Mouse (Mus musculus) fat pad, adult 2 months (tissue): Measurements from ENCODE around the gene Shroom3.
A peak's percentile ranks its signal among the peaks of the same experiment; 100 is the strongest.

Experiments used
- DNase-seq: peaks from one replicate; pipeline ENCODE4 v3.0.0-alpha.2; 2011; ENCODE audit warnings: low read depth, low spot score; ENCODE audit errors: extremely low read depth

Gene Shroom3

GRCm38 (mm10) chr5:92954827-92955475, 271.7 kb downstream of the Shroom3 start:
- no peak for DNase-seq

- DNase-seq = no peak
These were observed 276.1 kb downstream of the Shroom3 start for GRCm38 (mm10) chr5:92959287-92959686.

- DNase-seq = no peak
These were observed 276.5 kb downstream of the Shroom3 start for GRCm38 (mm10) chr5:92959708-92960107.

GRCm38 (mm10) chr5:92961353-92961752, 278.1 kb downstream of the Shroom3 start:
- no peak for DNase-seq

GRCm38 (mm10) chr5:92961770-92962231, 278.6 kb downstream of the Shroom3 start:
- DNase-seq = no peak

DNA sequence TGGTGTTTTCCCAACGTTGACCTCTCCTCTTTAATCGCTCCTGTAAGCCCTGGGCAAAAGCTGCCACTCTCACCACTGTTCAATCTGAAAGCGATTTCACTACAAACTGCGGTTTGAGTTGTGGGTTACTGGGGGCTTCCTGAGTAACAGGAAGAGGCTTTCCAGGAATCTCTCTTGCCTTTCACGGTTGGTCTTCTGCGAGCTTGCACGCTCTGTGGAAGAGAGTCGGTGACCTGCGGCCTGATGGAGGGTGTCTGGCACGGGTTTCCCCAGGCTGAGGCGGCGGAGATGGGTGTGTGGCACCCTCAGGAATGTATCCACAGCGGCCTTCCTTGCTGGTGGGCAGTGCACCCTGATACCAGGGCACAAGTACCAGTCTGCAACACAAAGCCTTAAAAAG, 281.5 kb downstream of the Shroom3 start:
- no peak for DNase-seq

DNA sequence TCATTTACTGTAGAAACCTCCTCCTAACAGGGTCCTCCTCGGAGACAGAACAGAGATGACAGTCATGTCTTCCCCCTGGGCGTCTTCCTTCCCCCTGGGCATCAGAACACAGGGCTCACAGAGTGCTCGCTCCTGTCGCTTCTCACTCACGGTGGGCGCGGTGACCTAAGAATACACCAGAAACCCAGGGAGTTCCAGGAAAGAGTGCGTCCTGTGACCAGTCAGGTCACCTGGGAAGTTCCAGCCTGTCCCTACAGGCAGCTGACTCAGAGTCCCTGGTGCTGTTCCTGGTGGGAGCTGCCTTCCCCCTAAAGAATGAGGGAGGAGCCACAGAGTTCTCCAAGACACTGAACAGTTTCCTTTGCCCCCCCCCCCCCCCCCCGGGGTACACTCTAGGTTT, 283.9 kb downstream of the Shroom3 start:
- DNase-seq = no peak

GRCm38 (mm10) chr5:92967906-92968305, 284.7 kb downstream of the Shroom3 start:
- no peak for DNase-seq

GRCm38 (mm10) chr5:92969443-92969842, 286.2 kb downstream of the Shroom3 start:
- no peak for DNase-seq

GRCm38 (mm10) chr5:92969926-92970325, 286.7 kb downstream of the Shroom3 start:
- DNase-seq = no peak

DNA sequence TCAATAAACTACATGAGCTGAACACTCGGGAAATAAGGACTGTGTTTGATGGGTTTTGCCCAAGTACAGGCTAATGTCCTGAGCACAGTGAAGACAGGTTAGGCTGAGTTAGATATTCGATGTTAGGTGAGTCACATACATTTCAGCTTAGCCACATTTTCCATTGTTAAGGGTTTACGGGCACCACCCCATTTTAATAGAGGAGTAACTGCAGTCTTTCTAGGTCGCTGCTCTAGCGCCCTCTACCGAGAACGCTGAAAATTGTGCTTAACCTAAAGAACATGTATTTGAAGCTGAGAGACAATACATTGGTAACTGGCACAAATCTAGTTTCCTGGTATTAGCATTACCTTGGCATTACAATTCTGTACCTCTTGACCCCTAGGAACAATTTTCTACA, 287.2 kb downstream of the Shroom3 start:
- no peak for DNase-seq

DNA sequence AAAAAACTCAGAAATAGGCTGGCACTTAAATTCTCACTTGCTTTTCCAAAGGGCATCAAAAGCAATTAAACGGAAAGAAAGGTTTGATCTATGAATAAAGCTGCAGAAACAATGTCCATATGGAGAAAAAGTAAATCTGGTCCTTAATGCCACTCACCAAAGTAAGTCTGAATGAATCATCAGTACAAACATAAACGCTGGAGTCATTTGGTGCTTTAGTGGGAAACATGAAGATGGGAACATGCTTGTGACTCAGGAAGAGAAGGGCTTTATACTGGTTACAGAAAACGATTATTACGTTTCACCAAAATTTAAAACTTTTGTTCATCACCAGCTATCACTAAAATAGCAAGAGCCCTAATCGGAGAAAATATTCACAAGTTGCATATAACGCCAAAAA, 297.2 kb downstream of the Shroom3 start:
- DNase-seq = no peak

DNA sequence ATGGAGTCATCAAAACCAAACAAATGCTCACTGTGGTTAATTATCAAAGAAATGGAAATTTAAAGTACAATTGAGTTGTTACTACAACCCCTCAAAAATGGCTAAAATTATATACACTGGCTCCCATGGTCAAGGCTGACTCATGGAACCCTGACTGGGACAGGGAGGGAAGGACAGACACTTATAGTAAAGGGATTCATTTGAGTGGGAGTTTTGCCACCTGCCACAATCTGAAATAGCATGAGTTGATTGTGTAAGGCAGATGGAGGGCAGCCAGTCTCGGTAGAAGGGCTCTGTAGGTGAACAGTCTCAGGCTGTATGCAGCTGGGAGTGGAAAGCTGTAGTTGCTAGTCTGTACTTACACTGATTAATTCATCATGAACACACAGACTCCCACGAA, 297.6 kb downstream of the Shroom3 start:
- DNase-seq = peak; percentile 18

- DNase-seq = no peak
These were observed 299.4 kb downstream of the Shroom3 start for GRCm38 (mm10) chr5:92982673-92983072.

- DNase-seq = no peak
These were observed 300.7 kb downstream of the Shroom3 start for GRCm38 (mm10) chr5:92983942-92984341.

DNA sequence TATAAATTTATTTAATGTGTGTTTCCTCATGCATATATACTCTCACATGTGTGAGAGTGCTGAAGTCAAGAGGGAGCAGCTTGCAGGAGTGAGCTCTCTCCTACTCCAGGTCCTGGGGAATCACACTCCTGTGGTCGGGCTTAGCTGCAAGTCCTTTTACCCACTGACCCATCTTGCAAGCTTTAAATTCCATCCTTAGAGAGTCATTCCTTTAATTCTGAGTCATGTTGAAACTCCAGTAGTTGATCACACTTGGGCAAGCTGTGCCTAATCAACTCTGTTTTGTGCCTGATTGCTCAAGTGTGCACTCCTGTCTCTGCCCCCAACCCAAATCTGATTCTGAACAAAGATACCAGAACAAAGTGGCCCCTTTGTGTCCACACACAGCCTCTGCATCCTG, 301.5 kb downstream of the Shroom3 start:
- no peak for DNase-seq

- no peak for DNase-seq
These were observed 302.2 kb downstream of the Shroom3 start for GRCm38 (mm10) chr5:92985391-92985790.

- DNase-seq = no peak
These were observed 303.7 kb downstream of the Shroom3 start for GRCm38 (mm10) chr5:92986651-92987610.

DNA sequence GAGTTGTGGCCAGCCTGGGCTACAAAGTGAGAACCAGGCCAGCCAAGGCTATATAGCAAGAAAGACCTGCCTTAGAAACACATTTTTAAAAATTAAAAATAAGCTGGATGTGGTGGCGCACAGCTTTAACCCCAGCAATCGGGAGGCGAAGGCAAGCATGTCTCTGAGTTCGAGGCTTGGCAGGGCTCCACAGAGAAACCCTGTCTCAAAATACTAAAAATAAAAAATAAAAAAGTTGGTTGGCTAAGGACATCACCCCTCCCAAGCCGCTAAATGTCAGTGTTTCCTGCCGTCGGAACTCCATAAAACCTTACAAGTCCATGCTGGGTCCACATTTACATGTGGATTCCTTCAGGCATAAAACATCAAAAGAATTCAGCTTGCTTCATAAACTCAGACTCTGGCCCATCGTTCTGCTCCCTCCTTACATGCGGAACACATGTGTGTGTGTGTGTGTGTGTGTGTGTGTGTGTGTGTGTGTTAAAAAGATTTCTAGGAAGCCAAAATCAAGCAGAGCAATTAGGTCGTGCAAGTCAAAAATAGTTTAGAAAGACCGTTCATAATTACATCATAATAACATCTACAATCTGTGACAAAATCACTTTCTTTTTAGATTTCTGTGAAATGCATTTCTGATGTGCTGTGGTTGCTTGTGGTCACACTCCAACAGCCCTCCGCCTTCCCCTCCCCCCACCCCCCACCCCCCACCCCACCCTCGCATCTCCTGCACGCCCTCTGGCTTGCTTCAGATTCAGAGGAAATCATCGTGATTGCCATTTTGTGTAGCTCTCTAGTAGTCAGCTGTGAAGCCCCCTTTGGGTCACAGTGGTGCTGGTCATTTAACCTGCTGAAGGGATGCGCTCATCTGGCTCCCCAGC, 304.9 kb downstream of the Shroom3 start:
- no peak for DNase-seq

DNA sequence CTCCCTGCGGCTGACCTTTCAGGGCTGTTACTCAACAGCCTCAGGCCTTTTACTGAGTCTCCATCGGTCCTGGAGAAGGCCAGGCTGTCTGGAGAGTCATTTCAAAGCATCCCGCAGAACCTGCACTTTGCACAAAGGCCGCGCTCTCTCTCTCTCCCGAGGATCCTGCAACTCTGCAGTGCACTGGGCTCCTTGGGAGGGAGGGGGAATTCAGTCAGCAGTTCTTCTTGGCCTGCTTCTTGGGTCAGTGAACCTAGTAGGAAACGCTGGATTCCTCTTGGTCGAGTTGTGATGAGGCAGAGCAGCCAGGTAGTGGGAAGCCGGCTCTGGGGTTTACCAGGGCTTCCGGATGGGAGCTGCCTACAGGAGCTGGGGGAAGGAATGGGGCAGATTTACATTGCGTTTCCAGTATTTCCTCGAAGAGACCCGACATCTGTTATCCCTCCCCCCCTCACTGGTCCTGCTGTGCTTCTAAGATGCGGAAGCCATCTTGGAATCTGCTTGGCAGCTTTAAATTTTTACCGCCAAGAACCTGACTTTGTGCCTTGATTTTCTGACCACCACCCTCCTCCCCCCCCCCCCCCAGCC, 305.6 kb downstream of the Shroom3 start:
- DNase-seq = no peak

DNA sequence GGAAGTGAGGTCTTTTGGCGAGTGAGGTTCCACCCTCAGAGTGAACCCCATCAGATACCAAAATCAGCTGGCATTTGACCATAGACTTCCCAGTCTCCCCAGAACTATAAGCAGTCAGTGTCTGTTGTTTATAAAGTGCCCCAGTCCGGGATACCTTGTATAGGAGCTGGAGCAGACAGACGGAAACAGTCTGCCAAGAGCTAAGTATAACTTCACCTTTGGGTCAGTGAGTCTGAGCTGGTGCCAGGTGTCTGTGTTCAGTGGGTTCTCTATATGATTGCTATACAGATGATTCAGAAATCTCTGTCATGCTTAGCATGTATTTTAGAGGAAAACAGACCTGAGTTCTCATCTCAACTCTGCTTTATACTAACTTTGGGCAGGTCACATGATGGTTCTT, 308.9 kb downstream of the Shroom3 start:
- no peak for DNase-seq
